Mouse (Mus musculus) mesoderm, embryonic 11.5 days (tissue): Measurements from ENCODE around the gene Csnk1g2.

Experiments
- DNase-seq: peaks from one replicate; pipeline ENCODE4 v3.0.0-alpha.2; 2012; ENCODE audit warnings: low read depth, low spot score

Gene Csnk1g2

DNA sequence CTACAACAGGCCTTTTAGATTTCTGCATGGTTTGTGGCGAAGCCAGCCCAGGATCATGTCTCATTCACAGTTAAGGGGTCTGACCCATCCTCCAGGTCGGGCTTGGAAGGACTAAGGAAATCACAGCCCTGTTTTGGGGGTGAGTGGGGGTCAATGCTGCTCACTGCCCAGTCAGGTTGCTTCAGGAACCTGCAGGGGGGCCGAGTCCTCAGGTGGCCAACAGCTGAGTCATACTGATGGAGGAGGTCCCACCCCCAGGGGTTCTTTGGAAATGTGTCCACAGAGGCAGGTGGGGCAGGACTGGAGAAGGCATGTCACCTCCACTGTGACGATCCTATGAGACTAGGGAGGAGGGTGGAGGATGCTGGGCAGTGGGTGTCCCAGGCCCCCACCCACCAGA is 42.8 kb downstream of the Csnk1g2 start:
- no peak for DNase-seq

DNA sequence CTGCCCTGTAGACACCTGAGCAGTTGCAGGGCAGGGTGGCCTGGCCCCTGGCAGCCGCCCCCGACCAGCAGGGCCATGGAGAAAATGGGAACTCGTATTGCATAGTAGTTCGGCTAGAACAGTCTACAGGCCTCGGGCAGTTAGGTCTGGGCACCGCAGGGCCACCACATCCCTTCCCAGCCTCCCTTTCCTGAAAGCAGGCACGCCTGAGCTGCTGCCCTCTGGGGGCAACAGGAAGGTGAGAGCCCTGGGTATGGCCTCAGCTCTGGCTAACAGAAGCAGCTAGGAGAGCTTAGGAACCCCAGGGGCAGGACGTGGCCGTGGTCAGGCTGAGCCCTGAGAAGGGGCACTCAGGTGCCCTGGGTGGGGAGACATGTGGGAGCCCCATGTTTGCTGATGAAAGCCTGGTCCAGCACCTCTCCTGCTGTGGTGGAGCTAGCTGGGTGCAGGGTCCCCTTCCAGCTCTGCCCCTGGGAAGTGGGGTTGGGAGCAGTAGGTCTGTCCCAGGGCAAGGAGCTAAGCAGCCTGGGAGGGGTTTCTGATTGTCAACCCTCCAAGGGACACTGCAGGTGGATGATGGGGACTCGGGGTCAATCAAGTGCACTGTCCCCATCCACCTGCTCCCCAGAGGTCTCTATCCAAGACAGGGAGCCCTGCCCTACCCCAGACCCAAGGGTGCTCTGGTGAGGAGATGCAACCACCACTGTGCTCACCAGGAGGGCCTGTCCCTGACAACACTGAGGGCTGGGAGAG is 43.5 kb downstream of the Csnk1g2 start:
- DNase-seq = no peak

- no peak for DNase-seq
Measured at GRCm38 (mm10) chr10:80666837-80667412, 44.3 kb downstream of the Csnk1g2 start.

- no peak for DNase-seq
Measured at GRCm38 (mm10) chr10:80668614-80669013, 46.0 kb downstream of the Csnk1g2 start.

- no peak for DNase-seq
Measured at GRCm38 (mm10) chr10:80669018-80669417, 46.4 kb downstream of the Csnk1g2 start.

- no peak for DNase-seq
Measured at GRCm38 (mm10) chr10:80669737-80670485, 47.3 kb downstream of the Csnk1g2 start.

DNA sequence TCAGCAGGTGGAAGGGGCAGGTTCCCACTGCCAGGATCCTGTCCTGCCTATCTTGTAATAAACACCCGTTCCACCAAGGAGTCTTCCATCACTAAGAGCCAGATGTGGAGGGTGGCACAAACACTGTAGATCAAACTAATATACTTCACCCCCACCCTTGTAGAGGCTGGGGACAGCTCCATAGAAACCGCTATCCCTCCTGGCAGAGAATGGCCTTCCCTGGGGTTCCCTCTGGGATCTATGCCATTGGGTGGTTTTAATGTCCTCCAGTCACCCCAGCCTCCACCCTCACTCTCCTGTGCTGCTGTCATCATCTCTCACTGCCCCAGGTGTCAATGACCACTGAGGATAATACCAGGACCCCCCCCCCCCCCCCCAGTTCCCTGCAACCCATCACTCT is 47.9 kb downstream of the Csnk1g2 start:
- no peak for DNase-seq

- DNase-seq = no peak
Measured at GRCm38 (mm10) chr10:80671251-80671650, 48.6 kb downstream of the Csnk1g2 start.

DNA sequence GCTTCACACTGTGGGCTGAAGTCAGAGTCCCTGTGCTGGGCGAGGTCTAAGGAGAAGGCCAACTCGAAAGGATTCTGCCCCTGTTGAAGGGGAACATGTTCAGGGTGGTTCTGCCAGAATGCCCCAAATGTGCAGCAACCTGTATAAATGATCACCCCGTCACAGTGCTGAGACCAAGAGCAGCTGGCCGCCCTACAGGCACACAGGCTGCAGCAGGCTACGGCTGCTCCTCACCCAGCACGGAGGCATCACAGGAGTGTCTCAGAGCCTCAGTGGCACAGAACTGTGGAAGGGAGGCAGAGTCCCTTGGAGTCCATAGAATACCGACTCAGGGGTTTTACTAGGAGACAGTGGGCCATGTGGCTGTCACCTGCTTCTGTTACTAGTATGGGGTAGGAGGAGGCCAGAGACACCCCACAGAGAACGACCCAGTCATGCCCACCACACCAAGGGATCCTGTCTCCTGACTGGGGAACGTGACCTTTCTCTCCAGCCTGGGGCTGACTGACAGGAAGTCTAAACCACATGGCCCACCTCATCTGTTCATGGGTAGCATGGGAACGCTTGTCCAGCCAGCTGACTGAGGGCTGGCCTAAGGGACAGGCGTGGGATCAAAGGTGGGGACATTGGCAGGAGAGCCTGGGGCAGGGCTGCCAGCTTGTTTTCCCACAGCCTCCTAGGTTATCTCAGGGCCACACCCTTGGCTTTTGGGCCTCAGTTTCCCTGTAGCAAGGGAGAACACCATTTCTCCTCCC is 49.5 kb downstream of the Csnk1g2 start:
- DNase-seq = no peak

- DNase-seq = no peak
Measured at GRCm38 (mm10) chr10:80673690-80674089, 51.1 kb downstream of the Csnk1g2 start.

DNA sequence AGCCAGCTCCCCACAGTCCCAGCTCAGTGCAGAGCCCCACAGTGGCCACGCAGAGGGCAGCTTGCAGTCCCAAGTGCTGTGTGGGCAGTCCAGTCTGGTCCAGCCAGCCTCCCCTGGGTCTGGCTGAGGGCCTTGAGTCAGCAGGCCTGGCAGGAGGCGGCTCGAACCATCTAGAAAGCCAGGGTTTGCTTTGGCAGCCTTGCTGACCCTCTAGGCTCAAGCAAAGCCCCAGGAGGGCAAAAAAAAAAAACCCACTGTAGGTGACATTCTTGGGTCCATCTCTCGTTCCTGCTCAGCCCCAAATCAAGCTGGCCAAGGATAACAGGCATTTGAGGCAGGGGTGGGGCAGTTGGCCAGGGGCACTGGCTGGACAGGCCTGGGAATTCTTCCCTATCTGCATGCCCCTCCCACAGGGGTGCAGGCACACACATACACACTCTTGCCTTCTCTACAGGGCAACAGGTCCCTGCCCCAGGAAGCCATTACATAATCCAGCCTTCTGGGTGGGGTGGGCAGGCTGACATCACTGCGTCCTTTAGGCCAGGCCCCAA is 51.6 kb downstream of the Csnk1g2 start:
- DNase-seq = no peak

- DNase-seq = no peak
Measured at GRCm38 (mm10) chr10:80674851-80675404, 52.3 kb downstream of the Csnk1g2 start.

GRCm38 (mm10) chr10:80675405-80676197 is 53.0 kb downstream of the Csnk1g2 start:
- no peak for DNase-seq

DNA sequence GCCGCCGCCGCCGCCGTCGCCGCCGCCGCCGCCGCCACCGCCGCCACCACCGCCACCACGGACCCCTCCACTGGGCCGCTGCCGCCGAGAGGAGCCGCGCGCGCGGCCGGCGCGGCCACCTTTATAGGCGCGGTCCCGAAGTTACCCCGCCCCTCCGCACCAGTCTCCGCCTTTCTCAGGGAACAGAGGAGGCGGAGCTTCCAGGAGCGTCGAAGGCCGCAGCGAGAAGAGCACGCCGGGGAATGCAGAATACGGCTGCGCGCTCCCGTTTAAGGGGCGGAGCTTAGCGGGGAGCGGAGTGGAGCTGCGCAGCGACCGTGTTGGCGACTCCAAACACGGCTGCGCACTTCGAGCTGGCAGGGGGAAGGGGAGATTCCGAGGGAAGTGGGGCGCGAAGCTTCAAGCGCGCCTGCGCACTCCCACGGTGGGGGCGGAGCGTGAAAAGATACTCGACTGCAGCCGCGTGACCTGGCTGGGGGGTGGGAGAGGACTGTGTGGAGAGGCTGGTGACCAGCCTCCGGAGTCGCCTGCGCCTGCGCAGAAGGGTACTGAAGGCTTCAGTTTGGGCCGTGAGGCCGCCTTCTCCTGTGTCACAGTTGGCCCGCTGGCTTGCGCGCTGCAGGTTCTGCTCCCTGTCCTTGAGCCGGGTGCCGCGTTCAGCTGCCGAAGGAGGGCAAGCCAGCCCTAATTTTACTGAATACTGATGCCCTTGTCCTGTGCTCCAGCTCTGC is 53.7 kb downstream of the Csnk1g2 start:
- peak; percentile 100 for DNase-seq

DNA sequence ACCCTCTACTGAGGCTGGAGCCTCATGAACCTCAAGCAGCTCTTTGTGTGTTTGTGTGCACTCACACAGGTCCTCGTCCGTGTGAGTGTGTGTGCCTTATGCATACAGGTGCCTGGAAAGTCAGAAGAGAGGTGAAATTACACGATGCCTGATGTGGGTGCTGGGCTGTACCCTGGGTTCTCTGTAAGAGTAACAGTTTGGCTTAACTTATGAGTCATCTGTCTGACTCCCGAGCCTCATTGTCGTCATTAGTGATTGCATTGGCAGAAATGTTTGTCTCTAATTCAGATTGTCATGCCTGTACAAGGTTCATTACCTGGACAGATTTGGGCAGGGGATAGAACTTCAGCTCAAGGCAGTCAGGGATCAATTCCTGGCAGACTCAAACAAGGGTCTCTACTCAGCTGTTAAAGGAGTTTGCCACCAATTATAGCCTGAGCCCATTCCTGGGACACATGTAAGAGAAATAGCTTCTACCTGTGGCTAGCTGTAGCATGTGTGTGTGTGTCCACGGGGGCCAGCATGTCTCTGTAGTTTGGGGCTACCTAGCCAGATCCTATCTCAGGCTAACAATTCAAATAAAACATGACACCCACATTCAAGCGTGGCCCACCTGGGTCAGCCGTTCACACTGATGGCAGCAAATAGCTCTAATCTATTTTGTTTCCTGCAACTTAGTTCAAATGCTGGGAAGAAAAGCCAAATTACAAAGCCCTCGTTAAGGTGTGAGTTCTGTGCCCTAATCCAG is 54.7 kb downstream of the Csnk1g2 start:
- no peak for DNase-seq

- DNase-seq = no peak
Measured at GRCm38 (mm10) chr10:80677942-80678436, 55.4 kb downstream of the Csnk1g2 start, which contains the start of gene Mknk2. Gene Mknk2 (minus strand): TSS chr10:80678112.

- DNase-seq = no peak
Measured at GRCm38 (mm10) chr10:80678601-80679377, 56.2 kb downstream of the Csnk1g2 start.
